Mouse (Mus musculus): ENCODE measurements around the gene Lrrn4cl. TPM values are rescaled to one million over a fixed set of nuclear protein-coding genes. Genes with fewer than 3 reads are reported as not detected.
"Not testable (repeated sequence)": the region's sequence is repeated elsewhere in the genome, so short reads cannot be mapped to it uniquely, and the experiment has no call there.

The Lrrn4cl gene
- total RNA-seq, 2 experiments from 2014 or later: 0.87 to 1.1 TPM

DNA sequence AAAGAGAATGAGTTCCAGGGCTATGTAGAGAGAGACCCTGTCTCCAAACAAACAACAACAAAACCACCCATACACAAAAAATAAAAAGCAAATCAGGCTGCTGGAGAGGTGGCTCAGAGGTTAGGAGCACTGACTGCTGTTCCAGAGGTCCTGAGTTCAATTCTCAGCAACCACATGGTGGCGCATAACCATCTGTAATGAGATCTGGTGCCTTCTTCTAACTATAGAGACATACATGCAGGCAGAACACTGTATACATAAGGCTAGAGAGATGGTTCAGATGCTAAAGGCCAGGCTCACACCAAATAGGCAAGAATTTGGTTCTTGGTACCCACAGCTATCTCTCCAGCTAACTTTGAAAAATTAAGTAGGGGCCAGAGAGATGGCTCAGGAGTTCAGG, 8.4 kb downstream of the Lrrn4cl start:
- peak; percentile 47 for TF ChIP-seq CTCF (IDR thresholded peaks at IDR 0.05)
- intact Hi-C loops (cut with DNase I): loop anchor here (5.0 kb wide), 1 partner anchor 253 kb away; no protein-coding TSS in a partner anchor
- H3K4me3 ChIP-seq: no peak overlapping the region
- H3K27ac ChIP-seq: no peak overlapping the region
- DNase-seq (ENCODE audit: extremely low spot score in 1 of 2, low spot score in 2 of 2): no peak

- intact Hi-C loops (cut with DNase I): no loop called here
- no peak; the same call in 1 of the 2 replicates for TF ChIP-seq CTCF (IDR thresholded peaks at IDR 0.05)
- no peak for DNase-seq (ENCODE audit: extremely low spot score in 1 of 2, low spot score in 2 of 2)
- H3K27ac ChIP-seq: no peak overlapping the region
- no peak overlapping the region for H3K4me3 ChIP-seq
Observed at GRCm38 (mm10) chr19:8864265-8864664, 13.7 kb downstream of the Lrrn4cl start.

DNA sequence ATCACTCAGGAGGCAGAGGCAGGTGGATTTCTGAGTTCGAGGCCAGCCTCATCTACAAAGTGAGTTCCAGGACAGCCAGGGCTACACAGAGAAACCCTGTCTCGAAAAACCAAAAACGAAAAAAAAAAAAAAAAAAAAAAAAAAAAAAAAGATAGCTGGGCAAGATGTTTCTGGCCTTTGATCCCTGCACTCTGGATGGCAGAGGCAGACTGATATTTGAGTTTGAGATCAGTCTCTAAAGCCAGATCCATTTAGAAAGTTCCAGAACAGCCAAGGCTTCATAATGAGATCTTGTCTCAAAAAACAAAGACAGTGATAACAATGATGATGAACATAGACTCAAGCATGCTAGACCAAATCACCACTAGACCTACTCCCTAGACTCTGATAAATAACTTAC, 19.8 kb downstream of the Lrrn4cl start:
- H3K27ac ChIP-seq: not testable (repeated sequence)

DNA sequence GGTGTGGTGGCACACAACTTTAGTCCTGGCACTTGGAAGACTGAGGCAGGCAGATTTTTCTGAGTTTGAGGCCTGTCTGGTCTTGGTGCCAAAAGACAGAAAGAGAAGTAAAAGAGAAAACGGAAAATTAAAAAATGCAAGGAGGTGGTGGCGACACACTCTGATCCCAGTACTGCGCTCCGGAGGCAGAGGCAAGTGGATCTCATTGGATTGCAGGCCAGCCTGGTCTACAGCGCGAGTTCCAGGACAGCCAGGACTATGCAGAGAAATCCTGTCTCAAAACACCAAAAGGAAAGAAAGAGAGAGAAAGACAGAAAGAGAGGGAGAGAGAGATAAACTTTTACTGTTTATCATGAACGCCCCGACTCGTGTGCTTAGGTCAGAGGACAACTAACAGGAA, 20.3 kb downstream of the Lrrn4cl start:
- peak overlapping the region; percentile 82 for H3K27ac ChIP-seq

More for the DNA sequence above, 19.8 kb downstream of the Lrrn4cl start:
- intact Hi-C loops (cut with DNase I); H3K4me3 ChIP-seq; DNase-seq (ENCODE audit: extremely low spot score in 1 of 2, low spot score in 2 of 2): not testable (repeated sequence)

DNA sequence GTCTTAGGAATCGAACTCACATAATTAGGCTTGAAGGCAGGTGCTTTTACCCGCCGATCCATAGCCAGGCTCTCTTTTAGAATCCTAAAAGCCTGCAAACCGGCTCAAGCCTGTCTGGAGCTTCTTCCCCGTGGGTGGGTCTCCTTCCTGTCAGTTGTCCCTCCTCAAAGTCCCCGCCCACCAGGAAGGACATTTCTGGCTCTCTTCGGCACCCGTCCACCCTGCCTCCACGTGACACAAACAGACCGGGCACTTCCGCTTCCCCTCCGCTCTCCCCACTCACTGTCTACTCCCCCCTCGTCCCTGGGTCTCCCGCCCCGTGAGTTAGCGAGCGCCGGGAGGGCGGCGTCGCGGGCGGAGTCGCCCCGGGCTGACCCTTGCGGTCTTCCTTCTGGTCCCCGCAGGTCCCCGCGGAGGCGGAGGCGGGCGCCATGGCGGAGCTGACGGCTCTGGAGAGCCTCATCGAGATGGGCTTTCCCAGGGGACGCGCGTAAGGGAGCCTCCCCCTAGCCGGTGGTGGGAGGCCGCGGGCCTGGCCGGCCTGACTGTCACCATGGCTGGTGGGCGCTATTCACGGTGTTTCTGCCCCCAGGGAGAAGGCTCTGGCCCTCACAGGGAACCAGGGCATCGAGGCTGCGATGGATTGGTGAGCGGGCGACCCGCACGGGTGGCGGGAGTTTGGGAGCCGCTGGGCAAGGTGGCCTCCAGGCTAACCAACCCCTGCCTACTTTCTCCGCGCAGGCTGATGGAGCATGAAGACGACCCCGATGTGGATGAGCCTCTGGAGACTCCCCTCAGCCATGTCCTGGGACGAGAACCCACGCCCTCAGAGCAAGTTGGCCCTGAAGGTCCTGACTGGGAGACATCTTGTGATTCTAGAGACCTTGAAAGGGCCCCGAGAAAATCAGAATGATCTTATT, 21.0 kb downstream of the Lrrn4cl start, which contains the start of gene Ubxn1:
Gene Ubxn1 (plus strand): TSS at position 230 of the 920 bp plus-strand sequence.
- intact Hi-C loops (cut with DNase I): loop anchor here (1.0 kb wide), 1 partner anchor 52 kb away; the partner anchor contains the start of gene Ttc9c
- H3K27ac ChIP-seq: peak within 1 kb of the TSS; percentile 82
- no peak for TF ChIP-seq CTCF (IDR thresholded peaks at IDR 0.05)

More for the DNA sequence above, 20.3 kb downstream of the Lrrn4cl start:
- H3K4me3 ChIP-seq: peak overlapping the region; percentile 88
- no peak for DNase-seq (ENCODE audit: extremely low spot score in 1 of 2, low spot score in 2 of 2)
- no peak for TF ChIP-seq CTCF (IDR thresholded peaks at IDR 0.05)
- intact Hi-C loops (cut with DNase I): loop anchor here (1.0 kb wide), 1 partner anchor 52 kb away; the partner anchor contains the start of gene Ttc9c

GRCm38 (mm10) chr19:8872266-8872840, 21.8 kb downstream of the Lrrn4cl start:
- intact Hi-C loops (cut with DNase I): no loop called here
- Histone ChIP-seq H3K4me3 (peak overlapping the region; percentile 88), H3K27ac (no peak overlapping the region; the same call in 1 of the 2 replicates)
- DNase-seq (ENCODE audit: extremely low spot score in 1 of 2, low spot score in 2 of 2): no peak
- TF ChIP-seq CTCF (IDR thresholded peaks at IDR 0.05): no peak

More for the DNA sequence above, 21.0 kb downstream of the Lrrn4cl start, which contains the start of gene Ubxn1:
- peak within 1 kb of the TSS; percentile 88 for H3K4me3 ChIP-seq
- DNase-seq (ENCODE audit: extremely low spot score in 1 of 2, low spot score in 2 of 2): peak; percentile 97 to 99

DNA sequence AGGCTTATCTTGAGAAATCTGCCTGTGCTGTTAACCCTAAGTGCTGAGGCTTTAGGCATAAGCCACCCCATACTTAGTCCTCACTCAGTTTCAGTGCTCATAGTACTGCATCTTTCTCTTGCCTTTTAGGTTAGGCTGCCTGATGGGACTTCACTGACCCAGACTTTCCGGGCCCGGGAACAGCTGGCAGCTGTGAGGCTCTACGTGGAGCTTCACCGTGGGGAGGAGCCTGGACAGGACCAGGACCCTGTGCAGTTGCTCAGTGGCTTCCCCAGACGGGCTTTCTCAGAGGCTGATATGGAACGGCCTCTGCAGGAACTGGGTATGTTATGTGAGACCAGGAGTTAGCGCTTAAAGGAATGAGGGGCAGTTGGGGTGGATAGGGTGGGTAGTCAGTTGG, 24.5 kb downstream of the Lrrn4cl start:
- intact Hi-C loops (cut with DNase I): no loop called here
- H3K4me3 ChIP-seq: no peak overlapping the region
- DNase-seq (ENCODE audit: extremely low spot score in 1 of 2, low spot score in 2 of 2): no peak
- TF ChIP-seq CTCF (IDR thresholded peaks at IDR 0.05): no peak
- H3K27ac ChIP-seq: no peak overlapping the region

GRCm38 (mm10) chr19:8880311-8881033, 29.9 kb downstream of the Lrrn4cl start, which contains the start of gene Uqcc3:
Uqcc3 (minus strand) TSS chr19:8880923.
- no peak for TF ChIP-seq CTCF (IDR thresholded peaks at IDR 0.05)
- peak within 1 kb of the TSS; percentile 90 for H3K4me3 ChIP-seq
- H3K27ac ChIP-seq: peak within 1 kb of the TSS; percentile 95
- intact Hi-C loops (cut with DNase I): no loop called here
- peak; percentile 86 for DNase-seq (ENCODE audit: extremely low spot score in 1 of 2, low spot score in 2 of 2)

- peak overlapping the region; percentile 90 for H3K4me3 ChIP-seq
- DNase-seq (ENCODE audit: extremely low spot score in 1 of 2, low spot score in 2 of 2): no peak
- intact Hi-C loops (cut with DNase I): no loop called here
- no peak for TF ChIP-seq CTCF (IDR thresholded peaks at IDR 0.05)
- H3K27ac ChIP-seq: peak overlapping the region; percentile 95
Observed at GRCm38 (mm10) chr19:8881034-8881392, 30.4 kb downstream of the Lrrn4cl start.

DNA sequence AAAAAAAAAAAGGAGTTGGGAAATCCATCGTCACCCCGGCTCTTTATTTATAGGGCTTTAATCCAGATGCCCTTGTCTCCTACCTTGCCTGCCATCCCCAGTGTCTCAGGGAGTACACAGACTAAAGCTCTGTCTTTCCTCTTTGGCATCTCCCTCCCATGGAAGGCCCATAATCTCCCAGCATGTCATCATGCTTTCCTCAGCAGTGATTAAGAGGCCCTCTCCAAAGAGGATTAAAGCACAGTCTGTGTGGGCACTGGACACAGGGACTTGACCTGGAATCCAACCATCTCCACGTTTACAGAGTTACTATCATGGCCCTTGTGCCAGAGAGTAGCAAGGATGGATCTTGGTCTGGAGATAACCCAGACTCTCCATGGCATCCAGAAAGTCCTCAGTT, 33.0 kb downstream of the Lrrn4cl start, which contains the start of the genes Lbhd1 and Gm49403:
Gene Lbhd1 (plus strand): TSS at position 117 of the 400 bp plus-strand sequence.
Gene Gm49403 (plus strand): TSS at position 315 of the 400 bp plus-strand sequence.
- TF ChIP-seq CTCF (IDR thresholded peaks at IDR 0.05): no peak
- no peak within 1 kb of the TSS for H3K27ac ChIP-seq
- H3K4me3 ChIP-seq: no peak within 1 kb of the TSS
- intact Hi-C loops (cut with DNase I): no loop called here
- DNase-seq (ENCODE audit: extremely low spot score in 1 of 2, low spot score in 2 of 2): no peak

DNA sequence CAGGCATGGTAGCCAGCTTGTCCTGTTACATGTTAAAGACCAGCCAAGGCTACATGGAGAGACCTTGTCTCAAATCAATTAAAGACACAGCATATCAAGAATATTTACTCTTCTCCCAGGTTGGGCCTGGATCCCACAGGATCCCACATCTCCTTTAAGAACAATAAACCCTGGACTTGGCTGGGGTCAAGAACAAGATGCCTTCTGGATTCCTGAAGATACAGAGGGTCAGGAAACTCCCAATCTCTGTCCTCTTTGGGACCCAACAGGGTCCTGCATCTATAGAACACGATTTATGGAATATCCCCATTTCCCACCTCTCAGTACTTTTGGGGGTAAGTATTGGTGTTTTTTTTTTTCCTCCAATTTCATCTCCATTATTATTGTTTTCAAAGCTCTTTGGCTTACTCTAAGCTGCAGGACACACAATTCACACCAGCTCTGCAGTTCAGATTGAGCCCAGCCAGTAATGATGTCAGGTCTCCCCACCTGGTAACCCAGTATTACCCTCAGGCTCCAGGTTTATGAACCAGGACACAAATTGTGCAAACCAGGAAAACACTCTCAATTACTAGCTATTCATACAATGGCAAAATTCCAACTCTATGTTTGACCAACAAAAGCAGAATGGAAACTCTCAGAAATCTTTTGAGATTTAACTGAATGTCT, 36.5 kb downstream of the Lrrn4cl start:
- intact Hi-C loops (cut with DNase I): loop anchor here (5.0 kb wide), 1 partner anchor 45 kb away; no protein-coding TSS in a partner anchor
- TF ChIP-seq CTCF (IDR thresholded peaks at IDR 0.05): no peak
- Histone ChIP-seq H3K4me3 (no peak overlapping the region), H3K27ac (no peak overlapping the region)
- no peak for DNase-seq (ENCODE audit: extremely low spot score in 1 of 2, low spot score in 2 of 2)

Data from left cerebral cortex, adult 2 months (tissue).